Mouse (Mus musculus) layer of hippocampus, postnatal 14 days (tissue): ENCODE results near the gene Fbxo41. TPM values are rescaled to one million over a fixed set of nuclear protein-coding genes. Genes with fewer than 3 reads are reported as not detected.

ENCODE experiments used
- DNase-seq, 2 experiments: peaks; one replicate each; pipeline ENCODE4 v3.0.0; 2021 to 2022; ENCODE audit warnings: low spot score in 2 of 2, mixed read lengths in 1 of 2
- long read RNA-seq, 2 experiments: library from polyadenylated mRNA; stranded (forward); transcript quantifications; one replicate each; pipeline ENCODE4 v2.0.0; 2021
- total RNA-seq, 2 experiments: library from RNA; stranded (reverse); gene quantifications; 2 replicates each; pipeline ENCODE4 v1.2.3; 2021

The Fbxo41 gene
- total RNA-seq, result 10 to 100 TPM; 89.7 to 94.5 TPM
- long read RNA-seq, experiment 1, full-length matches to known transcripts, result 14 of 44 reads
- long read RNA-seq, experiment 1, partial matches to known transcripts, result 8 of 44 reads
- long read RNA-seq, experiment 1, other reads (novel, unspliced or antisense), result 22 of 44 reads
- long read RNA-seq, experiment 2, full-length matches to known transcripts, result 17 of 40 reads
- long read RNA-seq, experiment 2, partial matches to known transcripts, result 6 of 40 reads
- long read RNA-seq, experiment 2, other reads (novel, unspliced or antisense), result 17 of 40 reads

- peak; percentile 66 to 79 for DNase-seq
Observed at GRCm38 (mm10) chr6:85502911-85503250, at the start of gene Fbxo41. Gene Fbxo41, minus strand, starts transcription at chr6:85502994.

DNA sequence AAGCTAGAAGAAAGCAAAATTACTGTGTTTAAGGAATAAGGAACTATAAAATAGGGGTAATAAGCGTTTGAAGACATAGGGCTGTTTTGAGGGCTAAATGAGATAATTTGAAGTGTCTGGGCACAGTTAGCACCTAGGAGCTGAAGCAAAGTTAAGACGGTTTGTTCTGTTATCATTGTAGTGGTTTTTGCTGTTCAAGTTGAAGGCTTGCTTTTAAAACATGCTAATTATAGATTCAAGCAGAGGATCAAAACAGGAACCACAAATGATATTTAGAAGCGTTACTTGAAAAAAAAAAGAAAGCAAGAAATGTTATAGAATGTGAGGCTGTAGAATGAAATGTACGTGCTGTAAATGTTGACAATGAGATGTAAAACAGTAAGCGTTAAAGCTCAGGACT lies 44.8 kb upstream of the Fbxo41 start:
- DNase-seq, result no peak

DNA sequence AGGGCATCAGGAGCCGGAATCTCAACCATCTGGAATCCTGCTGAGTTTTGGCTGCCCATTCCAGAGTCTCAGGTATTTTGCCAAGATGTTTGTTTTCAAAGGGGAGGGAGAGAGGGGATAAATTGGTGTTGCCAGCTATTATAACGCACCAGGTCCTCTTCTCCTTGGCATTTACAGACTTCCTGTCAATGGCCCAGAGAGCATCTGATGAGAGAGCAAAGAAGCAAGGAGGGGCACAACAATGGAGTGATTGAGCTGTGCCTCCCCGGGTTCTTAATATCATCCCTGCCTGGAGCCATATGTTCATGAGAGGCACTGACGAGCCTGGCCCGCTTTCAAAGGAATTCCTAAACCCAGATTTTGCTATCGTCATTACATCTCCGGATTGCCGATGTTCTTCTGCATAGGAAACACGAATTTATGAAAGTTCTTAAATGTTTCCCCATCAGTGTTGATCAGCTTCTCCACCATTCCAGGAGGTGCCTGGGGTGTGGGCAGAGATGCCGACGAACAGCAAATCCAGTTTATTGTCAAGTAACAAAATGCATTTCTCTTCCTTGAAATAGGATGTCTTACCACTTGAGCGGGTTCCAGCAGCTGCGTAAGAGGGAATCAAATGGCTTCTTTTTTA lies 41.6 kb upstream of the Fbxo41 start:
- peak; percentile 53 to 66 for DNase-seq

DNA sequence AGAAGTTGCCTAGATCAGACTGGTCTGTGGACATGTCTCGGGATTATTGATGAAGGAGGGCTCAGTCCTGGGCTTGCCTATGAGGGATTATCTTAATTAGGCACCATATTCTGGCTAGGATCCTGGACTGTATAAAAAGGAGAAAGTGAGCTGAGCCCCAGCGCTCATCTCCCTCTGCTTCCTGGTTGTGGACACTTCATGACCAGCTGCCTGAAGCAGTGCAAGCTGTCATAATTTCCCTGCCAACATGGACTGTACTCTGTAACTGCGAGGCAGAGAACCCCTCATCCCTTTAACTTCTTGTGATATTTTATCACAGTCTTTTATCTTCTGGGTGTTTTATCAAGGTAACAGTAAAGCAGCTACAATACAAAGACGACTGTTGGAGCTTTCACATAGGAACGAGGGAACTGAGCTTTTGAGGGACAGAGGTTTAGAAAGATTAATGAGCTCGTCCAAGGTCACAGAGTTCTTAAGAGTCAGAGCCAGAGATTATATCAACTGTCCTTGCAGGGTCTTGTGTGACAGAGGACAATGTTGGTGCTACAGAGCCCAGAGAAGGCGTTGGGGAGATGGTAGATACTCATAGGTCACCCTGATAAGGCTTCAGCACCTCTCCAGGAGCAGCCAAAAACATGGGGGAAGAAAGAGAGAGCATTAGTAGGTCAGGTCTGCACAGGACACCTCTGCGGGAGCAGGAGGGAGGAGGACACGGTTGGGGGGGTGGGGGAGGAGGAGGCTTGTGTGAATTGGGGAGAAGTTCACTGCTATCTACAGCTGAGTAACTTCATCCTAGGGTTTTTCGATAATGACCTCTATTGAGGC lies 40.8 kb upstream of the Fbxo41 start:
- no peak for DNase-seq

DNA sequence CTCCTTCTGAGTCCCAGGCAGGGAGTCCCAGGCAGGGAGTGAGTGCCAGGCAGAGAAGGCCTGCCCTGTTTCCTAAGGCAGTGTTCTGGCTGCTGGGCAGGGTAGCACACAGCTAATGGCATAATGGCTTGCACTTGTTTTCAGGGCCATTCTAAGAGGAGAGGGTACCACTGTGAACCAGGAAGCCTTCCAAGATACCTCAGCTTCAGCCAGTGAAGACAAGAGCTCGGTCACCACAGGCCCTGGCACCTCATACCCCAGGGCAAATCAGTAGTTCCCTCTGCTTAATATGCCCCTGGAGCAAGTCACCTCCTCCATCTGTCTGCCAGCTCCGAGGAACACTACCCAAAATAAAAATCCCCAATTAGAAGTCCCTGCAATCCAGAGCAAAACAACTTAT lies 20.0 kb upstream of the Fbxo41 start:
- peak in 1 of 2 experiments; percentile 66 for DNase-seq

GRCm38 (mm10) chr6:85522026-85522425 lies 19.2 kb upstream of the Fbxo41 start:
- DNase-seq, result no peak

- DNase-seq, result peak; percentile 58 to 63
Observed at GRCm38 (mm10) chr6:85518091-85518693, 15.4 kb upstream of the Fbxo41 start.

DNA sequence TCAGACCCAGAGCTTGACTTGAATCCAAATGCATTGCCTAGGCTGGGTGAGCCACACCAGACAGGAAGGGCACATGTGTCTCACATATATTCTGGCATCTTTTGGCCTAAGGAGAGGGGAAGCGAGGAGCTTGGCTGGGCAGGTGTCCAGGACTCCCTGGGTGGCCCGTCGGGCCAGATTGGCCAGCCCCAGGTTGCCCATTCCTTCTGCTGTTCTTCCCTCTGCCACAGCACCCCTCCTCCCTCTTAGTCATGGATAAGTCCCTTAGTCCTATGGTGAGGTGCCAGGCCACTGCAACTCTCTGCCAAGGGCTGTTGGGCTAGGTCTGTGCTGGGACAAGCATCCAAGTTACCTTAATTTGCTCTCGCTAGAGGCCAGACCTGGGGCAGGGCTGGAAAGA lies 13.1 kb upstream of the Fbxo41 start:
- no peak for DNase-seq

- DNase-seq, result peak; percentile 80 to 92
Observed at GRCm38 (mm10) chr6:85513531-85513910, 10.7 kb upstream of the Fbxo41 start, which contains the start of gene Egr4. Gene Egr4, minus strand, starts transcription at chr6:85513589.

GRCm38 (mm10) chr6:85512577-85513530 lies 10.1 kb upstream of the Fbxo41 start:
- DNase-seq, result no peak

DNA sequence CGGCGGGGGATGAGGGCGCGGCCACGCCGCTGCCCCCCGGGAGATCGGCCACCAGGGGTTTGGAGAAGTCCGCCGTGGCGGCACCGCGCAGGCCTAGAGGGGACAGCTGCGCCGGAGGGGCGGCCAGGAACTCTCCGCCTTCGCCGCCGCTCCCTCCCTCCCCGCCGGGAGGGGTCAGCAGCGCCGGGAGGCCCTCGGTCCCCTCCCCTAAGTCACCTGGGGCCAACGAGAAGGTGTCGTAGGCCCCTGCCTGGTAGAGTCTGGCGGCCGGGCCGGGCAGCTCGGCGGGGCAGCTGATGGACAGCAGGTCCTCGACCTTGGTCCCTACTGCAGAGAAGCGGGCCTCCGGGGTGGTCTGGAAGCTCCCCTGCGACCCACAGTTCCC lies 9.3 kb upstream of the Fbxo41 start:
- DNase-seq, result no peak

- DNase-seq, result peak in 1 of 2 experiments; percentile 19
Observed at GRCm38 (mm10) chr6:85511286-85512055, 8.7 kb upstream of the Fbxo41 start.

DNA sequence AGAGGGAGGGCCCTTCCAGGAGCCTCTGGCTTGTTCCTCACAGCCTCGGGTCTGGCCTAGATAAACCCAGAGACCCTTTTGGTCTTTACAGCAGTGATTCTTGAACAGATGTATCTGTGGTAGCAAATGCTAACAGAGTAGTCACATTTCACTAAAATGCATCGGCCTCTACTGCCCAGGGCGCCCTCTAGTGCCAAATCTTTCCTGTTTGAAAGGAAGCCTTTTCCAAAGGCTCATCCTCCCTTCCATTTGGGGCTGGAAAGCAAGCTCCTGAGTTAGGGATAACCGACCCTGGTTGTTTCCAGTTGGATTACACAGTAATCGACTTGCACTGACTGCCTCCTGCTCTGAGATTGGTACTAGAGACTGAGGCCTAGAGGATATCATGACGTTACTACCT lies 7.7 kb upstream of the Fbxo41 start:
- DNase-seq, result peak; percentile 72 to 83

DNA sequence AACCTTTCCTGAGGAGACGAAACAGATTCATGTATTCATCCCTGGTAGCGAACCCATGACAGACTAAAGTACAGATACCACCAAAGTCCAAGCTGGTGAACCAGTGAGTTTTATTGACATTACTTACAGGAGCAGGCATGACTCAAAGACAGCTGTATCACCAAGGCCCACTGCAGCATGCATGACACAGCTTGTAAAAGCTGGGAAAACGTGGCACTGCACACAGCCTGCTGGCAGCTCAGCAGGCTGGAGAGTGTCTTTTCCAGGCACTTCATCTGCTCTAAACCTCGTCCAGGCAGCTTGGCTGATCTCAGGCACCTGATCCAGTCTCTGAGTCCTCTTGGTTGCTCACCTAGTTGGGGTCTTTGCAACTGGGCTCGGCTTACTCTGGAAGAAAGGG lies 5.8 kb upstream of the Fbxo41 start:
- DNase-seq, result no peak

DNA sequence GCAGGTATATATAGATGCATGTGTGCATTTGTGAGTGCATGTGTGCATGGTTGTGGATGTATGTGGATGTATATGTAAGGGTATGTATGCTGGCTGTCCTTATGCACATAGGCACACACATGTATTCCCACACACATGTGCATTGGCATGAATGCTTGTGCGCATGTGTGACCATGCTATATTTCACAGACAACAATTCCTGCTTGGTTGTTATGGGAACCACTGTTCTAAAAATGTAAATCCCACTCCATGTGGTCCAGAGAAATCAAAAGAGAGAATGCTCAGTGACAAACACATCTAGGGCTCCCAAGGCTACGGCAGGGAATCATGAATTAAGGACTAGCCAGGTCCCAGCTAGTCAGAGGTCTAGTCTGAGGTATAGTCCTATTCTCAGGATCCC lies 2.1 kb upstream of the Fbxo41 start:
- no peak for DNase-seq

GRCm38 (mm10) chr6:85502103-85502910 lies 487 bp downstream of the Fbxo41 start:
- DNase-seq, result peak; percentile 39 to 42

- DNase-seq, result no peak
Observed at GRCm38 (mm10) chr6:85501571-85502102, 1.2 kb downstream of the Fbxo41 start.

DNA sequence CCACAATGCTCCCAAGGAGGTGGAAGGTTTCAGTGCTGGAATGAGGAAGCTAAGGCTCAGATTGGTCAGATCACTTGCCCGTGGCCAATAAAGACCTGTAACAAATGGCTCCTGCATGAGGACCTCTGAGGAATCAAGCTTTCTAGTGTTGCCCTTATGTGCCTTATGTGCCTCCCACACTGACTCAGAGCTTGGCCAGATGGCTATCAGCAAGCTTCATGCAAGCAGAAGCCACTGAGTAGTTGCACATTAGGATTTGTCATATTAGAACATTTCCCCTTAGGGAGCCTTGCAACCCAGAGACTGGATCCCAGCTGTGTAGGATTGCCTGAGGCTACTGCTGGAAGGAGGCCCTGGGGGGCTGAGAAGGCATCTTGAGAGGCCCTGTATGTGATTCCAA lies 2.4 kb downstream of the Fbxo41 start:
- no peak for DNase-seq

- no peak for DNase-seq
Observed at GRCm38 (mm10) chr6:85498147-85498546, 4.6 kb downstream of the Fbxo41 start.
